Mouse (Mus musculus): ENCODE measurements around the gene Pax2. TPM values are rescaled to one million over a fixed set of nuclear protein-coding genes. Genes with fewer than 3 reads are reported as not detected.

Pax2 gene
- polyA plus RNA-seq, 1 experiment from 2014 or later: not detected

DNA sequence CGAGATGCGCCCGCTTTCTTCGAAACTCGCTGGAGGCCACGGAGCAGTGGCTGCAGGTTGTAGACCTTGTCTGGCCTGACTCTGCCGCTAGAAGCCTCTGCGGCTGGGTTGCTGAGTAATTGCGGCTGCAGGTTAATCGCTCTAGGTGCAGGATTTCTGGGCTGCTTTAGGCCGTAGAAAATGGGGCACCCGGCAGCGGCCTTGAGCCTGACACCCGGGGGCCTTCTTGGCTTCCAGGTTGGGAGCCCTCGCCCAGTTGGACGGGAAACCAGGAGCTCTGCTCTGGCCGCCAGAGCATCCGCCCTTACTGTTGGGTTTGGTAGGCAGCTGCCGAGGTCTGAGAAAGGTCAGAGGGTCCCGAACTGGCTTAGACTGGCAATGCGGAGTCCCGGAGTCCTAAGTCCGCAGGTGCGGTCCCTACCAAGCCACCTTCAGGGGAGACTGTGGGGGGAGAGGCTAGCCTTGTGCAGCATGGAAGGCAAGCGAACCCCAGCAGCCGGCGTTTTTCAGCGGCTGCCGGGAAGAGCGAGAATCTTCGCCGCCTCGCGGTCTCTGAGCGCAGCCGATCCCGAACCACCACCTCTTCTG, 3.8 kb downstream of the Pax2 start:
- H3K27ac ChIP-seq (replicated peaks): no peak overlapping the region
- TF ChIP-seq CTCF (IDR thresholded peaks at IDR 0.05; ENCODE audit: low read depth) (no peak), EP300 (optimal IDR thresholded peaks at IDR 0.05) (no peak)
- H3K4me3 ChIP-seq (ENCODE audit: low read depth, low read length): no peak overlapping the region
- WGBS: 3% methylated on average over 37 of the region's 37 CpGs
- ATAC-seq (ENCODE audit: low FRiP score, low TSS enrichment) (no peak), DNase-seq (ENCODE audit: low spot score) (no peak)
- peaks cover 44% of the 10 kb centered on the region for H3K27me3 ChIP-seq (ENCODE audit: control insufficient read depth, insufficient read depth, low read length)
- no peaks in the 10 kb centered on the region for H3K36me3 ChIP-seq (ENCODE audit: control insufficient read depth, insufficient read depth, low read length)
- H3K9ac ChIP-seq (ENCODE audit: low read length): no peak overlapping the region
- H3K4me1 ChIP-seq (replicated peaks; ENCODE audit: control insufficient read depth, insufficient read depth): no peaks in the 10 kb centered on the region
- no peak overlapping the region for H3K4me2 ChIP-seq (replicated peaks; ENCODE audit: low read depth)
- no peaks in the 10 kb centered on the region for H3K9me3 ChIP-seq (ENCODE audit: control insufficient read depth, low read length)

GRCm38 (mm10) chr19:44760259-44761131, 4.7 kb downstream of the Pax2 start:
- H3K27me3 ChIP-seq (ENCODE audit: control insufficient read depth, insufficient read depth, low read length): peaks cover 38% of the 10 kb centered on the region
- H3K4me1 ChIP-seq (replicated peaks; ENCODE audit: control insufficient read depth, insufficient read depth): no peaks in the 10 kb centered on the region
- no peak overlapping the region for H3K4me2 ChIP-seq (replicated peaks; ENCODE audit: low read depth)
- no peak overlapping the region for H3K4me3 ChIP-seq (ENCODE audit: low read depth, low read length)
- H3K27ac ChIP-seq (replicated peaks): no peak overlapping the region
- no peaks in the 10 kb centered on the region for H3K36me3 ChIP-seq (ENCODE audit: control insufficient read depth, insufficient read depth, low read length)
- H3K9me3 ChIP-seq (ENCODE audit: control insufficient read depth, low read length): no peaks in the 10 kb centered on the region
- DNase-seq (ENCODE audit: low spot score): no peak
- TF ChIP-seq EP300 (optimal IDR thresholded peaks at IDR 0.05) (no peak), CTCF (IDR thresholded peaks at IDR 0.05; ENCODE audit: low read depth) (no peak)
- H3K9ac ChIP-seq (ENCODE audit: low read length): no peak overlapping the region
- 3% methylated on average over 39 of the region's 39 CpGs for WGBS
- ATAC-seq (ENCODE audit: low FRiP score, low TSS enrichment): no peak

- ATAC-seq (ENCODE audit: low FRiP score, low TSS enrichment): no peak
- H3K9ac ChIP-seq (ENCODE audit: low read length): no peak overlapping the region
- H3K27ac ChIP-seq (replicated peaks): no peak overlapping the region
- H3K36me3 ChIP-seq (ENCODE audit: control insufficient read depth, insufficient read depth, low read length): no peaks in the 10 kb centered on the region
- WGBS: 38% methylated on average over 7 of the region's 7 CpGs
- TF ChIP-seq EP300 (optimal IDR thresholded peaks at IDR 0.05) (no peak), CTCF (IDR thresholded peaks at IDR 0.05; ENCODE audit: low read depth) (no peak)
- H3K4me1 ChIP-seq (replicated peaks; ENCODE audit: control insufficient read depth, insufficient read depth): no peaks in the 10 kb centered on the region
- H3K4me2 ChIP-seq (replicated peaks; ENCODE audit: low read depth): no peak overlapping the region
- no peak for DNase-seq (ENCODE audit: low spot score)
- H3K4me3 ChIP-seq (ENCODE audit: low read depth, low read length): no peak overlapping the region
- peaks cover 27% of the 10 kb centered on the region for H3K27me3 ChIP-seq (ENCODE audit: control insufficient read depth, insufficient read depth, low read length)
- no peaks in the 10 kb centered on the region for H3K9me3 ChIP-seq (ENCODE audit: control insufficient read depth, low read length)
These were observed 6.3 kb downstream of the Pax2 start for GRCm38 (mm10) chr19:44762121-44762621.

DNA sequence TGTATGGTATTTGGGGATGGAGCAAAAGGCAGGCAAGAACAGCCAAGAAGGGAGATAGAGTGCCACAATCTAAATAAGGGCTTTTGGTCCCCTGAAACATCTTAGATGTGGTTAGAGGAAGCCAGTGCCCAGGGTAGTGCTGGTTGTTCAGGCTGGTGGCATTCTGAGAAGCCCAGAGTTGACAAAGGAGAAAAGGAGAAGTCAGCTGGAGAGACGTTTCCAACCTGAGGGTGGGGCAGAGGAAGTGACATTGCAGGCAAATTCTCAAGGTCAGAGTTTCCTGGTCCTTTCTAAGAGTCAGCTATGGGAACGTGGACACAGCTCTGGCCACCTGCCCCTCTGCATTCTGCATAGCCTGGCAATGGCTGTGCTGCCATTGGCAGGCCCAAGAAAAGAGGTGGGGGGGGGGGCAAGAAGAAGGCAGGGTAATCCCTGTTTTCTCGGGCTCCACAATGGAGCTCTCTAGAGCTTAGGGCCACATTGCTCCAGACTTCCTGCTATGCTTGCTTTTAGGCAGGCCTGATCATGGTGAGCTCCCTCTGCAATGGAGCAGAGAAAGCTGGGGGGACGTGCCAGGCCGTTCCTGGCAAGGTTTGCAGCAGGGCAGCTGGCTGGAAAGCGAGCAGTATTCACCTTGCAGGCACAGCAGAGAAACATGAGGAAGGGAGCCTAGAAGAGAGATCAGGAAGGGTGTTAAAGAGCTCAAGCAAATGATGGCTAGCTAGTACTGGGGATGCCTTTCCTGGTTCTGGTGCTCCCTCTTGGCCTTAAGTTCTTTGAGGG, 14.6 kb downstream of the Pax2 start:
- Histone ChIP-seq H3K4me1 (replicated peaks; ENCODE audit: control insufficient read depth, insufficient read depth) (no peaks in the 10 kb centered on the region), H3K4me2 (replicated peaks; ENCODE audit: low read depth) (no peak overlapping the region), H3K36me3 (ENCODE audit: control insufficient read depth, insufficient read depth, low read length) (no peaks in the 10 kb centered on the region), H3K9ac (ENCODE audit: low read length) (no peak overlapping the region), H3K27me3 (ENCODE audit: control insufficient read depth, insufficient read depth, low read length) (no peaks in the 10 kb centered on the region), H3K4me3 (ENCODE audit: low read depth, low read length) (no peak overlapping the region), H3K27ac (replicated peaks) (no peak overlapping the region), H3K9me3 (ENCODE audit: control insufficient read depth, low read length) (no peaks in the 10 kb centered on the region)
- 47% methylated on average over 6 of the region's 6 CpGs for WGBS
- TF ChIP-seq EP300 (optimal IDR thresholded peaks at IDR 0.05) (no peak), CTCF (IDR thresholded peaks at IDR 0.05; ENCODE audit: low read depth) (no peak)
- ATAC-seq (ENCODE audit: low FRiP score, low TSS enrichment) (no peak), DNase-seq (ENCODE audit: low spot score) (no peak)

GRCm38 (mm10) chr19:44771499-44771898, 15.7 kb downstream of the Pax2 start:
- no peak for ATAC-seq (ENCODE audit: low FRiP score, low TSS enrichment)
- H3K27me3 ChIP-seq (ENCODE audit: control insufficient read depth, insufficient read depth, low read length): no peaks in the 10 kb centered on the region
- TF ChIP-seq EP300 (optimal IDR thresholded peaks at IDR 0.05) (no peak), CTCF (IDR thresholded peaks at IDR 0.05; ENCODE audit: low read depth) (no peak)

More at GRCm38 (mm10) chr19:44771499-44771898, 15.7 kb downstream of the Pax2 start:
- DNase-seq (ENCODE audit: low spot score): no peak
- H3K4me1 ChIP-seq (replicated peaks; ENCODE audit: control insufficient read depth, insufficient read depth): no peaks in the 10 kb centered on the region
- H3K9ac ChIP-seq (ENCODE audit: low read length): no peak overlapping the region
- H3K27ac ChIP-seq (replicated peaks): no peak overlapping the region
- H3K9me3 ChIP-seq (ENCODE audit: control insufficient read depth, low read length): no peaks in the 10 kb centered on the region
- no peak overlapping the region for H3K4me2 ChIP-seq (replicated peaks; ENCODE audit: low read depth)
- H3K36me3 ChIP-seq (ENCODE audit: control insufficient read depth, insufficient read depth, low read length): no peaks in the 10 kb centered on the region
- H3K4me3 ChIP-seq (ENCODE audit: low read depth, low read length): no peak overlapping the region
- WGBS: 69% methylated on average over 13 of the region's 13 CpGs

Measured in stomach, postnatal 0 days (tissue).